Comparison of ENCODE assay signal across 20 mouse cellular contexts in genomic region chr2:76977650-76978049, GRCm38 (mm10).
"Had no signal": no experiment of that assay in that cellular context is flagged by ENCODE, and none has a peak within 500 bp of the region (broad histone marks: within the 10 kb centered on the region; RNA-seq: fewer than 3 reads in every experiment).

No protein-coding gene starts in this region.

- H3K9me3 ChIP-seq: limb, embryonic 10.5 days; limb, embryonic 13.5 days; liver, embryonic 12.5 days; liver, embryonic 15.5 days; lung, embryonic 15.5 days; megakaryocyte, embryonic 14.5 days; midbrain, embryonic 10.5 days; midbrain, embryonic 13.5 days had no signal

- DNase-seq: kidney, postnatal 25 days; layer of hippocampus, adult 9-11 months; liver; lung, adult 18-20 months; lung, postnatal 10 days; lung, postnatal 36 days; thymus, adult 2 months; thymus, postnatal 14 days; thymus, postnatal 4 days had no signal

- H3K36me3 ChIP-seq: limb, embryonic 10.5 days; limb, embryonic 13.5 days; liver, embryonic 12.5 days; liver, embryonic 15.5 days; lung, embryonic 15.5 days; midbrain, embryonic 10.5 days; midbrain, embryonic 13.5 days had no signal

- H3K27ac ChIP-seq: layer of hippocampus, adult 2 months; limb, embryonic 10.5 days; limb, embryonic 13.5 days; liver, embryonic 12.5 days; liver, embryonic 15.5 days; lung, embryonic 15.5 days; midbrain, embryonic 10.5 days; midbrain, embryonic 13.5 days; stomach, postnatal 0 days had no signal

- H3K4me3 ChIP-seq: layer of hippocampus, adult 2 months; limb, embryonic 10.5 days; limb, embryonic 13.5 days; liver, embryonic 12.5 days; liver, embryonic 15.5 days; lung, embryonic 15.5 days; megakaryocyte, embryonic 14.5 days; midbrain, embryonic 10.5 days; midbrain, embryonic 13.5 days had no signal

- H3K9ac ChIP-seq: limb, embryonic 13.5 days; liver, embryonic 12.5 days; liver, embryonic 15.5 days; lung, embryonic 15.5 days; midbrain, embryonic 13.5 days had no signal

- H3K4me1 ChIP-seq: limb, embryonic 10.5 days; liver, embryonic 12.5 days; liver, embryonic 15.5 days; lung, embryonic 15.5 days; megakaryocyte, embryonic 14.5 days; midbrain, embryonic 10.5 days; midbrain, embryonic 13.5 days had no signal

- H3K4me2 ChIP-seq: limb, embryonic 13.5 days; liver, embryonic 12.5 days; liver, embryonic 15.5 days; lung, embryonic 15.5 days; midbrain, embryonic 13.5 days had no signal

- H3K27me3 ChIP-seq: limb, embryonic 13.5 days; liver, embryonic 12.5 days; liver, embryonic 15.5 days; lung, embryonic 15.5 days; megakaryocyte, embryonic 14.5 days; midbrain, embryonic 13.5 days had no signal

- ATAC-seq: liver, embryonic 12.5 days; midbrain, embryonic 13.5 days; midbrain, embryonic 16.5 days had no signal
